Mouse (Mus musculus) intestine, embryonic 14.5 days (tissue): Measurements from ENCODE around the gene Rpl36-ps4. TPM values are rescaled to one million over a fixed set of nuclear protein-coding genes. Genes with fewer than 3 reads are reported as not detected.
"Not testable (repeated sequence)": the region's sequence is repeated elsewhere in the genome, so short reads cannot be mapped to it uniquely, and the experiment has no call there.

Experiments
- ATAC-seq: fragments of 200-750 bp; cut with Nextera tagmentation; replicated peaks from 2 replicates; pipeline ENCODE4 v1.8.0; 2017; ENCODE audit warnings: low read depth, moderate number of reproducible peaks, moderate TSS enrichment, moderate library complexity; ENCODE audit not compliant: low FRiP score, low TSS enrichment
- DNase-seq: peaks from one replicate; pipeline ENCODE4 v3.0.0-alpha.2; 2018; ENCODE audit warnings: low spot score
- H3K27ac ChIP-seq: fragments of 300-500 bp; sonication (generic); 2 replicates; pipeline ENCODE4 v1.5.1; 2014; ENCODE audit warnings: low read depth, mild to moderate bottlenecking, control low read depth
- H3K27me3 ChIP-seq: fragments of 300-500 bp; sonication (generic); replicated peaks from 2 replicates; pipeline ENCODE4 v1.6.1; 2014; ENCODE audit warnings: low read length, control low read depth; ENCODE audit not compliant: control insufficient read depth, insufficient read depth
- H3K36me3 ChIP-seq: fragments of 300-500 bp; sonication (generic); 2 replicates; pipeline ENCODE4 v1.6.1; 2014; ENCODE audit warnings: low read length, control low read depth; ENCODE audit not compliant: control insufficient read depth, insufficient read depth
- H3K4me1 ChIP-seq: fragments of 300-500 bp; sonication (generic); replicated peaks from 2 replicates; pipeline ENCODE4 v1.6.1; 2014; ENCODE audit warnings: low read length, control low read depth, mixed read lengths; ENCODE audit not compliant: control insufficient read depth, insufficient read depth
- H3K4me2 ChIP-seq: fragments of 300-500 bp; sonication (generic); 2 replicates; pipeline ENCODE4 v1.6.1; 2014; ENCODE audit warnings: low read length
- H3K4me3 ChIP-seq: fragments of 300-500 bp; sonication (generic); 2 replicates; pipeline ENCODE4 v1.5.1; 2014; ENCODE audit warnings: low read depth, low read length, control low read depth, mixed read lengths
- H3K9ac ChIP-seq: fragments of 300-500 bp; sonication (generic); 2 replicates; pipeline ENCODE4 v1.6.1; 2014; ENCODE audit warnings: mild to moderate bottlenecking, low read length
- H3K9me3 ChIP-seq: fragments of 300-500 bp; sonication (generic); 2 replicates; pipeline ENCODE4 v1.6.1; 2016; ENCODE audit warnings: low read length, control low read depth; ENCODE audit not compliant: control insufficient read depth
- WGBS: fragments of 180-500 bp; shearing (Covaris S2); extraction: QIAGEN DNeasy Blood & Tissue Kit; methylation state at CpG from one replicate; pipeline ENCODE4 v1.1.7; 2014; 5-methylcytosine and 5-hydroxymethylcytosine counted together
- polyA plus RNA-seq: library from polyadenylated mRNA; unstranded; fragments of >200 nt; fragmentation: Nextera tagmentation; extraction: Ambion mirVana; gene quantifications from 2 replicates; pipeline ENCODE4 v1.2.1, GENCODE M21; 2014

Gene Rpl36-ps4
- polyA plus RNA-seq, 1 experiment from 2014 or later = not detected

DNA sequence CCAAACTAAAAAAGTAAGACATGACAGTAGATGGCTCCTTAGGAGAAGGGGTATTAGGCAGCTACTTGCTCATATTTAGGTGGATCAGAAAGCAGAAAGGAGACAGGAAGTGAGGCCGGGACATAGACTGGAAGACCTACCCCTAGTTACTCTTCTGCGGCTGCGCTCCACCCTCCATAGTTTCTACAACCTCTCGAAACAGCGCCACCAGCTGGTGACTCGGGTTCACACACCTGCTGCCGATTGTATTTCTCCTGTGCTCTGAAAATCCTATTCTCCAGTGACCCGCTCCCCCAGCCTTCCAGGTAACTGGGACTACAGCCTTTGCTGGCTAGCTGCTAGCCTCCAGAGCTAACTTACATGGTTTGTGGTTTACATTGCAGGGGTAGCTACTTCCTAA is 37.5 kb downstream of the Rpl36-ps4 start:
- no peaks in the 10 kb centered on the region for H3K27me3 ChIP-seq
- no peak overlapping the region for H3K4me2 ChIP-seq
- peaks cover 4% of the 10 kb centered on the region; the same call in 1 of the 2 replicates for H3K9me3 ChIP-seq
- DNase-seq = no peak
- H3K4me3 ChIP-seq = no peak overlapping the region
- H3K27ac ChIP-seq = no peak overlapping the region
- no peak overlapping the region for H3K9ac ChIP-seq
- no peak for ATAC-seq
- H3K4me1 ChIP-seq = no peaks in the 10 kb centered on the region
- 62% methylated on average over 8 of the region's 8 CpGs for WGBS
- H3K36me3 ChIP-seq = no peaks in the 10 kb centered on the region

DNA sequence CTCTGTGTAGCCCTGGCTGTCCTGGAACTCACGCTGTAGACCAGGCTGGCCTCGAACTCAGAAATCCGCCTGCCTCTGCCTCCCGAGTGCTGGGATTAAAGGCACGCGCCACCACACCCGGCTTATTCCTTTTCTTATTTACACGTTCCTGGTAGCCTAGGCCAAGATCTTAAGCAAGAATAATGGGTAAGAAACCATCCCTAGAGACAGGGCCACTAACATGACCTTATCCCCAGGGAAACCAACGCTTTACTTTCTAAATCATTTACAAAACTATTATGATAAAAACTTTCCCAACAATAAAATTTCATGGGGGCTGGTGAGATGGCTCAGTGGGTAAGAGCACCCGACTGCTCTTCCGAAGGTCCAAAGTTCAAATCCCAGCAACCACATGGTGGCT is 38.6 kb downstream of the Rpl36-ps4 start:
- H3K4me3 ChIP-seq, H3K36me3 ChIP-seq, DNase-seq, H3K27ac ChIP-seq, ATAC-seq, H3K4me1 ChIP-seq, H3K4me2 ChIP-seq, H3K9me3 ChIP-seq, H3K9ac ChIP-seq, H3K27me3 ChIP-seq: not testable (repeated sequence)
- 94% methylated on average over 10 of the region's 11 CpGs for WGBS

DNA sequence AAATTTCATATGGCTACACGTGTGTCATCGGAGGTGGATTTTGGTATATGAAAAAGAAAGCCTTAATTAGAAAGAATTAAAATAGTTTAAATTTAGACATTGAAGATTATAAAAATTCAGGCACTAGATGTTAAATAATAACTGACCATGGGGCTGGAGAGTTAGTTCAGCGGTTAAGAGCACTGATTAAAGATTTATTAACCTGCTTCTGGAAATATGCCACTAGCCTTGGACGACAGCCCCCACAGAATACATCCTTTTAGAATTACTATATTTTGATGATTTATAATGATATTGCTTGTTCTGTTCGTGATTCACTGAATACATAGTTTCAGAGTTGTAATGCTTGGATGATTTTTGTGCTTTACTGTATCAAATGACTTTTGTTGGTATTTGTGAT is 39.2 kb downstream of the Rpl36-ps4 start:
- H3K36me3 ChIP-seq, ATAC-seq, H3K4me3 ChIP-seq, H3K4me2 ChIP-seq, H3K9me3 ChIP-seq, H3K9ac ChIP-seq, H3K4me1 ChIP-seq, H3K27ac ChIP-seq, DNase-seq, H3K27me3 ChIP-seq: not testable (repeated sequence)
- WGBS = 86% methylated on average over 5 of the region's 5 CpGs

DNA sequence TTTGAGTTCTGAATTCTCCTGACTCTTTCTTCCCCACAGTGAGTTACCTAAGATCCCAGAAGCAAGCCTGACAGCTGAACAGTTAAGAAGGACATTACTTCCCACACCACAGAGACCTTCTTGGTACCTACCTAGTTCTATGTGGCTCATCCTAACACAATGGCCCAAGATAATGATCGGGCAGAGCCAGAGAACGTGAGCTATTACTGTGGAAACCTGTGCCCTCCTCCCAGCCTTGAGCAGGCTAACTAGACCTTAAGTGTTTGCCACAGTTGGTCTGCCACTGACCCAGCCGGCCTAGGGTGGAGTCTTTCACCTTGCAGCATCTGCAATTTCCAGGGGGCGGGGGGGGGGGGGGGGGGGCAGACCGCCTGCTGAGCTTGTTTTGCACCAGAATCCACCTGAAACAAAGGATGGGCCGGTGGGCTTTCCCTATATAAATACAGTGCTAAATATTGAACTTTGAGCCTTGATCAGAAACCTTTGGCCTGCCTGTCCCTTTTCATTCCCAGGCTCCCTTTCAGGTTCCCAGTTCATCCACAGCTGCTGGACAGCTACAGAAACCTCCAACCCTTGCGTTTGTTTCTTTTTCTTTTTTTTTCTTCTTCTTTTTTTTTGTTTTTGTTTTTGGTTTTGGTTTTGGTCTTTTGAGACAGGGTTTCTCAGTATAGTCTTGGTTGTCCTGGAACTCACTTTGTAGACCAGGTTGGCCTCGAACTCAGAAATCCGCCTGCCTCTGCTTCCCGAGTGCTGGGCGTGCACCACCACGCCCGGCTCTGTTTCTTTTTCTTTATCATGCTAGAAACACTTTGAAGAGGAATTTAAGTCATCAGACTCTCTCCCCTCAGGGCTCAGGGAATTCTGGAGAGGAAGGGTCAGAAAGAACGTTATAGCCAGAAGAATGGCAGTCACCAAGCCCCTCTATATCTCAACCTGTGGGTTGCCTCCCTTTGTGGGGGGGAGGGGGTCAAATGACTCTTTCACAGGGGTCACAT is 42.6 kb downstream of the Rpl36-ps4 start:
- no peaks in the 10 kb centered on the region for H3K27me3 ChIP-seq
- DNase-seq (no peak), ATAC-seq (no peak)
- no peak overlapping the region for H3K9ac ChIP-seq
- H3K36me3 ChIP-seq = no peaks in the 10 kb centered on the region
- H3K4me3 ChIP-seq = no peak overlapping the region
- H3K9me3 ChIP-seq = peaks cover 4% of the 10 kb centered on the region; the same call in 1 of the 2 replicates
- H3K27ac ChIP-seq = no peak overlapping the region
- no peaks in the 10 kb centered on the region for H3K4me1 ChIP-seq
- no peak overlapping the region for H3K4me2 ChIP-seq
- 89% methylated on average over 13 of the region's 14 CpGs for WGBS

DNA sequence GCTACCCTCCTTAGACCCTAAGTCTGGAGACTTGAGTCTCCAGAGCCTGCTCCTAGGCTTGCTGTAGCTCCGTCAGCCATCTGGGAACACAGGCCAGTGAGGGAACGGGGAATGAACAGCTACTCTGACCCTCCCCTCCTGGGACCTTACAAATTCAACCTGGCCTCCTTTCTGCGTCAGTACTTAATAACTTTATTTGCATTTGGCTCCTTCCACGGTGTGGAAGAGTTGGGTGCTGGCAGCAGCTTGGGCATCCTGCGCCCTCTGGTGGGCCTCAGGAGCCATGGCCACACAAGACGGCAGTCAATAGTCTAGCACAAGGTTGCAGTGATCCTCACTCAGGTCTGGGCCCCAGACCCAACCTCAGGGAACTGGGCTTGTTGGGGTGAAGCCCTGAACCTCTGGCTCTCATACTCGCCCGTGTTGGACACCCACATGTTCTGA is 47.7 kb downstream of the Rpl36-ps4 start:
- not testable (repeated sequence) for H3K27me3 ChIP-seq, H3K4me1 ChIP-seq, H3K4me3 ChIP-seq, DNase-seq, H3K9me3 ChIP-seq, H3K9ac ChIP-seq, H3K27ac ChIP-seq, H3K36me3 ChIP-seq, H3K4me2 ChIP-seq
- ATAC-seq = peak; percentile 81
- 36% methylated on average over 7 of the region's 8 CpGs for WGBS

Other genes starting within 250 kb of the Rpl36-ps4 start
- 57.9 and 64.1 TPM in 2 replicates for gene Msh2, start 248.6 kb upstream of the Rpl36-ps4 start, polyA plus RNA-seq
- not detected in 2 replicates for gene Kcnk12, start 123.0 kb upstream of the Rpl36-ps4 start, polyA plus RNA-seq
- gene Msh6, start 54.1 kb downstream of the Rpl36-ps4 start, polyA plus RNA-seq = 58.7 and 62.2 TPM in 2 replicates
- 21.0 and 21.1 TPM in 2 replicates for gene Fbxo11, start 144.3 kb downstream of the Rpl36-ps4 start, polyA plus RNA-seq